Mouse (Mus musculus) hindbrain, embryonic 12.5 days (tissue): ENCODE data around the gene AW146154. TPM values are rescaled to one million over a fixed set of nuclear protein-coding genes. Genes with fewer than 3 reads are reported as not detected.

Source experiments
- polyA plus RNA-seq: library from polyadenylated mRNA; unstranded; fragments of >200 nt; fragmentation: Nextera tagmentation; extraction: Ambion mirVana; gene quantifications from 2 replicates; pipeline ENCODE4 v1.2.1, GENCODE M21; 2016

Gene AW146154
- polyA plus RNA-seq, 1 experiment from 2014 or later, result 9.0 TPM

Other genes with a start within 250 kb of the AW146154 start
- 7.7 and 8.8 TPM in 2 replicates for gene AI987944, start 106.5 kb downstream of the AW146154 start, polyA plus RNA-seq
- gene Vmn2r57, start 51.2 kb downstream of the AW146154 start, polyA plus RNA-seq, result 0.17 and 0.29 TPM in 2 replicates
- 0.09 and 0.12 TPM in 2 replicates for gene Gm20449, start 473 bp downstream of the AW146154 start, polyA plus RNA-seq
- not detected in 2 replicates for gene Gm6871, start 73.8 kb upstream of the AW146154 start, polyA plus RNA-seq
- 17.0 and 18.4 TPM in 2 replicates for gene 2610021A01Rik, start 99.3 kb upstream of the AW146154 start, polyA plus RNA-seq
- gene Zfp788, start 133.3 kb upstream of the AW146154 start, polyA plus RNA-seq, result 18.4 and 20.2 TPM in 2 replicates